Mouse (Mus musculus) kidney, adult 2 months (tissue): Measurements from ENCODE around the gene Pcsk5.

ENCODE experiments used
- CTCF ChIP-seq: fragments of 200-500 bp; conservative IDR thresholded peaks from 2 replicates; pipeline ENCODE4 v1.5.1; 2011; ENCODE audit warnings: low read depth, mild to moderate bottlenecking, control low read depth, low read length, moderate library complexity, mixed read lengths; ENCODE audit not compliant: insufficient read depth, insufficient read length
- POLR2A ChIP-seq: fragments of 200-500 bp; IDR thresholded peaks from one replicate; pipeline ENCODE4 v1.6.1; 2011; ENCODE audit warnings: low read depth, low read length, control low read depth

- no peak for TF ChIP-seq POLR2A
- no peak for TF ChIP-seq CTCF
These were observed 282.9 kb downstream of the Pcsk5 start for GRCm38 (mm10) chr19:17554571-17554970.
